Mouse (Mus musculus) midbrain, embryonic 14.5 days (tissue): Measurements from ENCODE around the gene Ajm1. TPM values are rescaled to one million over a fixed set of nuclear protein-coding genes. Genes with fewer than 3 reads are reported as not detected.

Source experiments
- ATAC-seq: fragments of 200-750 bp; cut with Nextera tagmentation; 2 replicates; pipeline ENCODE4 v1.8.0; 2017; ENCODE audit warnings: moderate number of reproducible peaks, moderate library complexity; ENCODE audit not compliant: low FRiP score, low TSS enrichment
- DNase-seq: peaks from one replicate; pipeline ENCODE4 v3.0.0-alpha.2; 2015
- H3K27ac ChIP-seq: fragments of 300-500 bp; sonication (generic); replicated peaks from 2 replicates; pipeline ENCODE4 v1.5.1; 2014; ENCODE audit warnings: mild to moderate bottlenecking, low read depth, low read length, moderate library complexity
- H3K27me3 ChIP-seq: fragments of 300-500 bp; sonication (generic); 2 replicates; pipeline ENCODE4 v1.6.1; 2014; ENCODE audit warnings: low read length, control low read depth, mixed read lengths; ENCODE audit not compliant: control insufficient read depth, insufficient read depth
- H3K36me3 ChIP-seq: fragments of 300-500 bp; sonication (generic); 2 replicates; pipeline ENCODE4 v1.6.1; 2014; ENCODE audit warnings: low read length, control low read depth; ENCODE audit not compliant: control insufficient read depth, insufficient read depth
- H3K4me1 ChIP-seq: fragments of 300-500 bp; sonication (generic); 2 replicates; pipeline ENCODE4 v1.6.1; 2014; ENCODE audit warnings: mild to moderate bottlenecking, antibody characterized with exemption, low read length, control low read depth; ENCODE audit not compliant: control insufficient read depth, insufficient read depth
- H3K4me2 ChIP-seq: fragments of 300-500 bp; sonication (generic); 2 replicates; pipeline ENCODE4 v1.6.1; 2014; ENCODE audit warnings: mild to moderate bottlenecking, low read length, moderate library complexity
- H3K4me3 ChIP-seq: fragments of 300-500 bp; sonication (generic); replicated peaks from 2 replicates; pipeline ENCODE4 v1.5.1; 2014; ENCODE audit warnings: low read depth, low read length
- H3K9ac ChIP-seq: fragments of 300-500 bp; sonication (generic); replicated peaks from 2 replicates; pipeline ENCODE4 v1.6.1; 2014; ENCODE audit warnings: mild to moderate bottlenecking, low read length, moderate library complexity
- H3K9me3 ChIP-seq: fragments of 300-500 bp; sonication (generic); 2 replicates; pipeline ENCODE4 v1.6.1; 2016; ENCODE audit warnings: low read length, control low read depth, mixed read lengths; ENCODE audit not compliant: control insufficient read depth
- WGBS: fragments of 180-500 bp; shearing (Covaris S2); extraction: QIAGEN DNeasy Blood & Tissue Kit; methylation state at CpG from one replicate; pipeline ENCODE4 v1.1.7; 2014; 5-methylcytosine and 5-hydroxymethylcytosine counted together
- polyA plus RNA-seq: library from polyadenylated mRNA; unstranded; fragments of >200 nt; fragmentation: Nextera tagmentation; extraction: Ambion mirVana; gene quantifications from 2 replicates; pipeline ENCODE4 v1.2.1, GENCODE M21; 2014

Gene Ajm1
- polyA plus RNA-seq, 1 experiment from 2014 or later = 9.2 TPM

DNA sequence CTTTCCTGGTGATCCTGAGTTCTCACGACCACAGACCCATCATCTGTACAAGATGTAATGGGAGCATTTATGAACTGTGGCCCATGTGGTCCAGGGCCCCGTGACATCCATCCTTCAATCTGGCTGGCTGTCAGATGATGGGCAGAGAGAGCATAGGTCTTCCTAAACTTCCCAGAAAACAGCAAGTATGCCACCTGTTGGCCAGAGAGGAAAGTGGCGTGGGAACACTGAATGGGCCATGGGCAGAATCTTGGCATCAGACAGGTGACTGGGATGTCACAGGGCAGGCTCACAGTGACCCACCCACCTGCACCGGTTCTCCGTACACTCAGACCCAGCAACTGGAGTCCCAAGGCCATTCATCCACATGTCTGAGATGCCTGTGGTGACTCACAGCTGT is 30.4 kb downstream of the Ajm1 start:
- no peak for ATAC-seq
- no peak overlapping the region for H3K4me3 ChIP-seq
- H3K9ac ChIP-seq = no peak overlapping the region
- H3K27me3 ChIP-seq = no peaks in the 10 kb centered on the region
- H3K9me3 ChIP-seq = no peaks in the 10 kb centered on the region
- H3K4me2 ChIP-seq = no peak overlapping the region
- H3K27ac ChIP-seq = no peak overlapping the region
- 30% methylated on average over 5 of the region's 5 CpGs for WGBS
- DNase-seq = peak; percentile 61
- H3K36me3 ChIP-seq = no peaks in the 10 kb centered on the region
- peaks cover 1% of the 10 kb centered on the region for H3K4me1 ChIP-seq

DNA sequence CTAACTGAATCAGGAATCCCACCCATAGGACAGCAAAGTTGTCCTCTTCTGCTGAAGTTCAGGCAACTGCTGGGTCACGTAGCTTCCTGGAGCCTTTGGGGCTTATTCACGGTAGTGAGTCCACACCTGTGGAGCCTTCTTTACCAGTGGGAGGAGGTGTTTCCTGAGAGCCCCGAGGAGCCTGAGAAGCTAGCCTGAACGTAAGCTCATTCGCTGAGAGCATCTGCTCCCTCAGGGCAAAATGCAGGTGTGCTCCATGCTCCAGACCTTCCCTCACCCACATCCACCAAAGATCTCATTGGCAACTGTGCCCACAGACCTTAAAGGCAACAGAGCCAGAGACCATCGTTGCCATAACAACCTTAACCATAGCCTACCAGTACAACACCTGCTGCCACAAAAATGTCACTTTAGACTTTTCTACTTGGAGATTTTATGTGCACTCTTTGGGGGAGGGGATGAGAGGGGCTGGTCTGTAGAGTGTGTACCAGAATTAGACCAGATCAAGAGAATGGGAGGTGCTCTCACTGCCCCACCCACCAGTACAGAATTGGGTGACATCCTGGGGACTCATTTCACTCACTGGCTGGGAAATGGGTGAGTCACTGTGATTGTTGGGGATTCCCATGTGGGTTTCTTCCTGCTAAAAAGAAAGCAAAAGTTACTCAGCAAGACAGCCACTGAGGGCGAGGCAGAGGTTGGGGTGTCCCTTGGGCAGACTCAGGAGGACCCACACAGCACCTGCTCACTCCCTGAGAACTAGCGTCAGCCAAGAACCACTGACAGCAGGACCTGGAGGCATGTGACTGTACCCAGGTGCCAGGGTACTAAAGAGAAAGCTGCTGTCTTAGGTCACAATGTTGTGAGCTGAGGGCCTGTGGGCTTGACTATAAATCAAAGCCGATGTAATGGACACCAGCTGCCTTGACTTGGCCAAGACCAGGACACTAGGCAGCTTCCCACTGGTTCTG is 32.3 kb downstream of the Ajm1 start:
- DNase-seq = no peak

DNA sequence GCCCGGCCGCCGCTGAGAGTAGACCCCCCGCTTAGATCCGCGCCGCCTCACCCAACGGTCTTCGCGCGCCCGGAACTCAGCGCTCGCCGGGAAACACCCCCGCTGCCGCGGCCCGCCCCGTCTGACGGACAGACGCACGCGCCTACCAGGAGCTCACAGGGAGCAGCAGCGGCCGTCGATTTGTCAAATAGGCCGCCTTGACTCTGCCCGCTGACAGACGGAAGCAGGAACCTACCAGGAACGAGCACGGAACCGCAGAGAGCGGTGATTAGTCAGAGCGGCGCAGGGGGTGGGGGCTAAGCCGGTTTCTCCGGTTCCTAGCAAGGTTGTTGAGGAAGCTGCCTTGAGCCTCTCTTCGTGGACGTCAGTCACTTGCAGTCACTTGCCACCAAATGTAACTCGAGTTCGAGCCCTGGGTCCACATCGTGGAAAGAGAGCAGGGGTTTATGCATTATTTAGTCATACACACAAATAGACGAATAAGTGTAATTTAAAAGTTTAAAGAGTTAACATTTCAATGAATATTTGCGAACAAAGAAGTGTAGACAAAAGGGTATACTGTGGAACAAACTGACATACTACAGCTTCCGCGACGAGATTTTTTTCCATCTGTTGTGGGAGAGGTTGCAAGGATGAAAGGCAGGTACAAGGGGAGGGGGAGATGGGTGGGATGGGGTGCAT is 34.6 kb downstream of the Ajm1 start, which contains the start of gene Traf2:
Gene Traf2 (minus strand): TSS at position 130 of the 681 bp plus-strand sequence.
- Histone ChIP-seq H3K4me1 (peaks cover 6% of the 10 kb centered on the region), H3K4me3 (peak within 1 kb of the TSS; percentile 61), H3K9me3 (no peaks in the 10 kb centered on the region), H3K27me3 (no peaks in the 10 kb centered on the region), H3K36me3 (no peaks in the 10 kb centered on the region), H3K27ac (no peak within 1 kb of the TSS), H3K4me2 (peak within 1 kb of the TSS; percentile 78), H3K9ac (peak within 1 kb of the TSS; percentile 60)
- peak; percentile 99 for ATAC-seq
- peak; percentile 98 for DNase-seq
- 3% methylated on average over 48 of the region's 48 CpGs for WGBS

More for the DNA sequence above, 32.3 kb downstream of the Ajm1 start:
- WGBS = 83% methylated on average over 9 of the region's 9 CpGs
- Histone ChIP-seq H3K4me3 (no peak overlapping the region), H3K9me3 (no peaks in the 10 kb centered on the region), H3K36me3 (no peaks in the 10 kb centered on the region), H3K4me1 (peaks cover 6% of the 10 kb centered on the region), H3K27me3 (no peaks in the 10 kb centered on the region), H3K9ac (no peak overlapping the region), H3K27ac (no peak overlapping the region), H3K4me2 (no peak overlapping the region)
- no peak for ATAC-seq

DNA sequence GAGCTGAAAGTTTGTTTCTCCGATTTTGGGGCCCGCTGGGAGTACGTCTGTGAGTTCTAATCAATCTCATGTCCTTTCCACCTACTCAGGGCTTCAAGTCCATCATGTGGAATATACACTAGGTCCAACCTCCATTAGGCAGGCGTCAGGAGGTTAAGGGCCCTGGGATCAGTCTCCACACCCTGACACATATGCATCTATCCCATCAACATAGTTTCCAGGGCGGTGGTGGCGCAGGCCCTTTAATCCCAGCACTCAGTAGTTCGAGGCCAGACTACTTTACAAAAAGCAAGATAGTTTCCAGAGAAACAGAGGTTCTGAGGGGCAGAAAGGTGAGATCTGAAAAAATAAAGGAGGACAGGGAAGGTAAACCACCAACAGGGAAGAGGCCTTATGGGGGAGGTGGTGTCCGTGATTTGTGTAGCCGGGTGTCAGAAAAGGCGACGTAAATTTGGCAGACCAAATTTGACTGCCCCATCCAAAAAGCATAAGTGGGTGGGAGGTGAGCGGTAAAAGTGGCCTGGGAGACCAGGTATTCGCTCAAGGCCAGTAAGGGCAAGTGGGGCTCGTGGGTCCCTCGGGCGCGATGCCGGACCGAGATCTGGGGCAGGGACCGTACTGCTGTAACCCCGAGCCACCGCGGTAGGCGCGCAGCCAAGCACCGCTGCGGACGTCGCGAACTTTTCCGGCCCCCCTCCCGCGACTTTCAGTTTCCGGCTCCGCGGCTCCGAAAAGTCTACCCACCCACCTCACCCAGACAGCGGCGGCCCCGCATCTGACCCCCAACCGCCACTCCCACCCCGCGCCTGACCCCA is 35.4 kb downstream of the Ajm1 start:
- no peak overlapping the region for H3K27ac ChIP-seq
- no peaks in the 10 kb centered on the region for H3K9me3 ChIP-seq
- H3K4me2 ChIP-seq = peak overlapping the region; percentile 78
- WGBS = 8% methylated on average over 40 of the region's 43 CpGs
- peak; percentile 55 for ATAC-seq
- peaks cover 6% of the 10 kb centered on the region for H3K4me1 ChIP-seq
- no peaks in the 10 kb centered on the region for H3K27me3 ChIP-seq
- DNase-seq = no peak
- no peaks in the 10 kb centered on the region for H3K36me3 ChIP-seq
- peak overlapping the region; percentile 61 for H3K4me3 ChIP-seq
- H3K9ac ChIP-seq = peak overlapping the region; percentile 60

DNA sequence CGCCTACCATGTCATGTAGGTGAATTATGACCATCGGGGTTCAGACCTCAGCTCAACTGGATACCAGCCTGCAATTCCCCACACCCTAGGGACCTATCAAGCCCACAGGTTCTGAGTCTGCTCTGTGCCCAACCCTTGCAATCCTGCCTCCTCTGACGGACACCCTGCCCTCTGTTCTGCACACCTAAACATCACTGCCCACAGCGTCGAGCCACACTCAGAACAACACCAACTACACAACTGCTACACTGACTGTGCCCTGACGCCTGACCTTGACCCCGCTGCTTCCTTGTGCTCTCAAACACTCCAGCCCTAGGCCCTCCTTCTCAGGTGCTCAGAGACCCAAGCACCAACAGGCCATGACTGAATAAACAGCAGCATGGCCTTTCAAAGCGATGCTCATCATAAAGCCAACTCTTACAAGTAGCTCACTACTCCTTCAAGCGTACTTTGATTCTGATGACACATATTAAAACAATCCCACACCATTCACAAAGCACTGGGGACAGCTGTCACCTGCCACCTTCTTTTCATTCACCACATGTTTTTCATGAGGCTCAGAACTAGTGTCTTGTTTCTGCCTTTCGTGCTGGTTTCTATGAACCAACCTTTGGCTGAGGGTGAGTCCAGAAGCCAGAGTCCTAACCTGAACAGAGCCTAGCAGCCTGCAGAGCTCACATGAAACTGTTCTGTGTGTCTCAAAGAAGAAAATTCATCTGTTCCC is 39.8 kb downstream of the Ajm1 start:
- no peaks in the 10 kb centered on the region for H3K9me3 ChIP-seq
- peaks cover 6% of the 10 kb centered on the region for H3K4me1 ChIP-seq
- no peak overlapping the region for H3K9ac ChIP-seq
- WGBS = 93% methylated on average over 10 of the region's 10 CpGs
- H3K36me3 ChIP-seq = peaks cover 4% of the 10 kb centered on the region; the same call in 1 of the 2 replicates
- no peaks in the 10 kb centered on the region for H3K27me3 ChIP-seq
- H3K4me3 ChIP-seq = no peak overlapping the region
- DNase-seq (no peak), ATAC-seq (no peak)
- H3K27ac ChIP-seq = no peak overlapping the region
- H3K4me2 ChIP-seq = no peak overlapping the region

DNA sequence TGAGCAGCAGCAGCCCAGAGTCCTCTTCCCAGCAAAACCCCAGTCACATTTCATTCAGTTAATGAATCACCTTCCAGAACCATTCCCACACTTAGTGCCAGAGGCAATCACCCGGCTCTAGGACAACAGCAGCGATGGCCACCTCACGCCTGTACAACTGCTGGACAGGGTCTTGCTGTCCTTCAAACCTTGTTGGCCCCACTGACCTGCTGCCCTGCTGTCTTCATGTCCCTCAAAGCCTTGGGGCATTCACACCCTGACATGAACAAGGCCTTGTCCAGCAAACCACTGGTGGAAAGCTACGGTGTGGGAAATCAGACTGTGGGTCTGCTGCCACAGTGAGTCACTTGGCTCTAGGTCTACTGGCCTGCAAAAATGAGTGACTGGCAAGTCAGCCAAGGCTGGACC is 41.0 kb downstream of the Ajm1 start:
- H3K4me2 ChIP-seq = no peak overlapping the region
- no peak overlapping the region for H3K27ac ChIP-seq
- no peaks in the 10 kb centered on the region for H3K9me3 ChIP-seq
- H3K4me1 ChIP-seq = no peaks in the 10 kb centered on the region
- no peak overlapping the region for H3K4me3 ChIP-seq
- H3K9ac ChIP-seq = no peak overlapping the region
- no peaks in the 10 kb centered on the region for H3K27me3 ChIP-seq
- peaks cover 14% of the 10 kb centered on the region; the same call in 1 of the 2 replicates for H3K36me3 ChIP-seq
- ATAC-seq (no peak), DNase-seq (no peak)
- 98% methylated on average over 4 of the region's 4 CpGs for WGBS

DNA sequence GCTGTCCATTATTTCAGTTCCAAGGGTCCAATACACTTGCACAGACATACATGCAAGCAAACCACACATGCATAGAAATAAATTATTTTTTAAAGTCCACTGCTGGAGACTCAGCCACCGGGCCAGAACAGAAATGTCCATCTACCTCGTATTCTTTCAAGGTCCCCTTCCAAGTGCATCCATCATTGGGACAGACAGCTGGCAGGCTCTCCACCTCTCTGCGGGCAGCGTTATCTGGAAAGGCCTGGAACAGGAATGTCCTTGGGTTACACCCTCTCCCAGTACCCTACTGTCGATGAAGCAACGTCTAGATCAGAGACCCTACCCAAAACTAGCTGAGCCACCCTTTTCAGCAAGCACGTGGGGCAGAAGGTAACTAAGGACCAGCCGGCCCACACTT is 45.0 kb downstream of the Ajm1 start:
- no peaks in the 10 kb centered on the region for H3K4me1 ChIP-seq
- H3K36me3 ChIP-seq = peaks cover 34% of the 10 kb centered on the region
- no peak overlapping the region for H3K4me2 ChIP-seq
- WGBS = 94% methylated on average over 8 of the region's 8 CpGs
- H3K27ac ChIP-seq = no peak overlapping the region
- H3K27me3 ChIP-seq = no peaks in the 10 kb centered on the region
- ATAC-seq (no peak), DNase-seq (no peak)
- no peak overlapping the region for H3K9ac ChIP-seq
- H3K4me3 ChIP-seq = no peak overlapping the region
- no peaks in the 10 kb centered on the region for H3K9me3 ChIP-seq

DNA sequence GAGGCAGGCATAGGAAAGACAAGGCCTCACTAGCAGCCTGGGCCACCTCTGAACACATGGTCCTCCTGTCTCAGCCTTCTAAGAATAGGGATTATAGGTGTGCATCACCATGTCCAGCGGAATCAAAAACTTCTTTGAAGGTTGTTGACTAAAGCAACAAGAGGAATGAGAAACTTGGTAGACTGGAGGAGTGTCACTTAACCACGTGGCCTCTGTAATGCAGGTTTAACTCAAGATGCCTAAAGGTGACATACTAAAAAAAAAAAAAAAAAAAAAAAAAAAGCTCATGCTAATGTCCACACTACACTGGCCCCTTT is 46.7 kb downstream of the Ajm1 start:
- 89% methylated on average over 2 of the region's 2 CpGs for WGBS
- ATAC-seq = no peak
- no peak overlapping the region for H3K4me3 ChIP-seq

More for the DNA sequence above, 46.7 kb downstream of the Ajm1 start:
- no peak for DNase-seq
- Histone ChIP-seq H3K27ac (no peak overlapping the region), H3K4me1 (no peaks in the 10 kb centered on the region), H3K9me3 (no peaks in the 10 kb centered on the region), H3K9ac (no peak overlapping the region), H3K36me3 (peaks cover 40% of the 10 kb centered on the region), H3K27me3 (no peaks in the 10 kb centered on the region), H3K4me2 (no peak overlapping the region)
